Mouse (Mus musculus): ENCODE measurements around the gene Gucy2d. TPM values are rescaled to one million over a fixed set of nuclear protein-coding genes. Genes with fewer than 3 reads are reported as not detected.

The Gucy2d gene
- polyA plus RNA-seq, 1 experiment from 2014 or later = not detected

DNA sequence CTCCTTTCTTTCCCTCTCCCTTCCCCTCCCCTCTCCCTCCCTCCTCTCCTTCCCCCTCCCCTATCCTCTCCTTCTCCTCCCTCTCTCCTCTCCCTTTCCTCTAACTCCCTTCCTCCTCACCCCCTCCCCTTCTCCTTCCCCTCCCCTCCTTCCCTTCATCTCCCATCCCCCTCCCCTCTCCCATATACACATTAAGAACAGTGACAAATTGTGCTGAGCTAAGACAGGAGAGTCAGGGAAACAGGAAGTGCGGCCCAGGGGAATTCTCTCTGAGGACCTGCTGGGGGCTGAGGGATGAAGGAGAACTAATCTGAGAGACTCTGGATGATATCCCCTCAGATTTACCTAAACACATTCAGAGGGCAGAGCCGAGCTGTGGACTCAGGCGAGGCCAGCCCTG is 65.4 kb downstream of the Gucy2d start:
- ATAC-seq (replicated peaks) = no peak
- 19% methylated on average over 3 of the region's 3 CpGs for WGBS
- Histone ChIP-seq H3K4me3 (no peak overlapping the region), H3K4me1 (peaks cover 18% of the 10 kb centered on the region; the same call in 1 of the 2 replicates), H3K9me3 (no peaks in the 10 kb centered on the region), H3K9ac (no peak overlapping the region), H3K27ac (no peak overlapping the region), H3K36me3 (replicated peaks) (no peaks in the 10 kb centered on the region), H3K27me3 (replicated peaks) (no peaks in the 10 kb centered on the region), H3K4me2 (no peak overlapping the region)

DNA sequence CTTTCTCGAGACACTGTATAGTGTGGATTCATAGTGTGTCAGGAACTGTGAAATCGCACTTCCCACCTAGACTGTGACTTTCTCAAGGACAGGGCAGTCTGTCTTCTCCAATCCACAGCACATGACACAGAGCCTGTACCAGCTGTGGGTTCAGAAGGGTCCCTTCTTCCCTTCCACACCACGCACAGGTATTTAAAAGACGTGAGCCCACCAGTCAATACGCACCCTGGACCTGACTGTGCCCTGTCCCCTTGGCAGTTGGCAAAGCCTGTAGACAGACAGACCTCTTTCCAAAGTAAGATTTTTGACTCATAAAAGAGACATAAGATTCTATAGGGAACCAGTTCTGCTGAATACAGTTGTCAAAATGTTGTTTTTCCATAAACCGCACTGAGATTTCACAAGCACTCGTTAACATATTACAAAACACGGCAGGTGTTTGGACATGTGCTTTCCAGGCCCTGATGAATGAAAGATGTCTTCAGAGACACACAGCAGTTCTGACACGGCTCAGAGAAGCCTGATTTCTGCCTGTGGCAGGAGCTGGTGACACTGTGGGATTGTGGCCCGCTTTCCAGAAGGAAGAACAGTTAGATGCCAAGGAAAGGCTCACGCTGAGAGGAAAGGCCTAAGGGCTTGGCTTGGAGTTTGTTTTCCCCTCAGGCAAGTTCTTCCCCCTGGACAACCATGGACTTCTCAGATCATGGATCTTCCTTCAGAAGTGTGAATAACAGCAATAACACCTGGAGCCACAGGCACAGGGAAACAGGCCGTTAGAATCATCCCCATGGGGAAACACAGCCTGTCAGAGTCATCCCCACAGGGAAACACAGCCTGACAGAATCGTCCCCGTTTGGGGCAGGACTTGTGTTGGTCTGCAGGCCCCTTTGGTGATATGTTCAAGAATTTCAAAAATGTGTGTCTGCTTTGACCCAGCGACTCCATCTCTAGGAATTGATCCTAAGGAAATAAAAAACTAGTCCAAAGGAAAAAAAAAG is 71.0 kb downstream of the Gucy2d start:
- no peak for ATAC-seq (replicated peaks)
- Histone ChIP-seq H3K36me3 (replicated peaks) (no peaks in the 10 kb centered on the region), H3K4me2 (no peak overlapping the region), H3K27me3 (replicated peaks) (no peaks in the 10 kb centered on the region), H3K9me3 (no peaks in the 10 kb centered on the region), H3K27ac (no peak overlapping the region), H3K4me1 (peaks cover 4% of the 10 kb centered on the region; the same call in 1 of the 2 replicates), H3K9ac (no peak overlapping the region), H3K4me3 (no peak overlapping the region)
- 69% methylated on average over 15 of the region's 15 CpGs for WGBS

DNA sequence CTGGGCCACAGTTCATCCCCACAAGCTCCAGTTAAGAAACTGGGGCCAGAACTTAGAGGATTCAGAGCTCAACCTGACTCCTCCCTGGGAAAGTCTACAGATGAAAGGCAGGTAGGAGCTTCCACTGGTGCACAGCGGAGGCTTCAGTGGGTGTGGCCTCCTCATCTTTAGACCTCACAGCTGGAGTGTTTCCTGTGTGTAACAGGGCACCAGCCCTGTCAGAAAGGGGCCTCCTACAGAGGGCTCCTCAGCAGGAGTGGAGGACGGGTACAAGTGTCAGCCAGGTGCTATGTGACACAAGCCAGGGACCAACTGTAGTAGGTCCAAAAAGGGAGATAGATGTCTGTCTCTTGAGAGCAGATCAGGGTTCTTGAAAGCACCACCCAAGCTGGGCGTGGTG is 73.0 kb downstream of the Gucy2d start:
- H3K27ac ChIP-seq = no peak overlapping the region
- H3K4me3 ChIP-seq = no peak overlapping the region
- no peak for ATAC-seq (replicated peaks)
- H3K9me3 ChIP-seq = no peaks in the 10 kb centered on the region
- peaks cover 4% of the 10 kb centered on the region; the same call in 1 of the 2 replicates for H3K4me1 ChIP-seq
- H3K9ac ChIP-seq = no peak overlapping the region
- H3K4me2 ChIP-seq = no peak overlapping the region
- H3K36me3 ChIP-seq (replicated peaks) = no peaks in the 10 kb centered on the region
- 75% methylated on average over 3 of the region's 3 CpGs for WGBS
- no peaks in the 10 kb centered on the region for H3K27me3 ChIP-seq (replicated peaks)

DNA sequence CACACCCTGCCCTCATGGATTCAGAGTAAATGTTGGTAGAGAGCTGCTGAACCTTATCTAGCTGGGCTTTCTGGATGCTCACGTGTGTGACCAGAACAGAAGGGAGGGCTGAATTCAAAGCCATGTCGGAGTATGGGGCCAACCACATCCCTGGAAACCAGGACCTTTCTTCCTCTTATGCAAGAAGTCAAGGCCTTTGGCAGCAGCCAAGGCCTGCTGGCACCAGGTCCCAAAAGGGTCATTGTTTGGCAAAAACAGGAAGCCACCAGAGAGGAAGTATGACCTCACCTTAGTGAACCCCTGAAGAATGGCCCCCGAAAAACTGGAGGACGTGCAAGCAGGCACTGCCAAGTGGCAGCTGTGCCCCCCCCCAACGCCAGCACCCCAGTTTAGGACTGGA is 82.4 kb downstream of the Gucy2d start:
- Histone ChIP-seq H3K27me3 (replicated peaks) (no peaks in the 10 kb centered on the region), H3K27ac (no peak overlapping the region), H3K36me3 (replicated peaks) (no peaks in the 10 kb centered on the region), H3K4me3 (no peak overlapping the region), H3K9ac (no peak overlapping the region), H3K4me2 (no peak overlapping the region), H3K4me1 (0 out of 2 replicates have a peak, but pooled peaks cover 5% of the 10 kb centered on the region), H3K9me3 (no peaks in the 10 kb centered on the region)
- 75% methylated on average over 5 of the region's 5 CpGs for WGBS
- ATAC-seq (replicated peaks) = no peak; the same call in 1 of the 2 replicates

DNA sequence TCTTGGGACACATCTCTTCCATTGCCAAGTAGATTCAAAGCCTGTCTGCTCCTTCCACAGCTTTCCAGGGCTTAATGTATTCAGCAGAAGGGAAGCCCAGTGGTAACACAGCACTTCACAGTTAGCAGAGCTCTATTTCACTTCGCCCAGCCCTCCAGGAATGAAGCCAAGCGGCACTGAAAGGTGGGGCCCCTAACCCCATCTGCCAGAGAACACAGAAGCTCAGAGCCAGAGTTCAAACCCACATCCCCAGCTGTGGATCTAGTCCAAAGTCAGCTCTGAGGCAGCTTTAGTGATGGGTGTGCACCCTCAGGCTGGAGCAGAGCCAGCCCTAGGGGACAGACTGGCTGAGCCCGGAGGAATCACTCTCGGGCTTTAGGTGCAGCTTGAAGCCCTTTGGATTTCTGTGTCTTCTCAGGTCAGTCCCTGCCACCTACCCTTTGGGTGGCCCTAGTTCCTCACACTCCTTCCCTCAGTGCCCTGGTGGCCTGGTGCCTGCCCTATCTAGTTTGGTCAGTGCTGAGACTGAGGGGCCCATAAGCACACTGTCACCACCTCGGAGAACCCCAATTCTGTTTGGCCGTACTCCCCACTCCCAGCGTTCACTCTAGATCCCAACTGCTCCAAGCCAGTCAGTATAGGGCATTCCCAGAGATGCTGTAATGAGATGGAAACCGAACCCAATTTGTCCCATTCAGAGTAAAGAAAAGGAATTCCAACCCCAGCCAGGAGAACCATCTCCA is 83.0 kb downstream of the Gucy2d start:
- H3K27ac ChIP-seq = no peak overlapping the region
- H3K4me1 ChIP-seq = 0 out of 2 replicates have a peak, but pooled peaks cover 5% of the 10 kb centered on the region
- no peaks in the 10 kb centered on the region for H3K36me3 ChIP-seq (replicated peaks)
- H3K4me2 ChIP-seq = no peak overlapping the region
- no peaks in the 10 kb centered on the region for H3K9me3 ChIP-seq
- WGBS = 76% methylated on average over 8 of the region's 8 CpGs
- 0 out of 2 replicates have a peak, but pooled peaks have one; percentile 9 for ATAC-seq (replicated peaks)
- no peak overlapping the region for H3K9ac ChIP-seq
- no peak overlapping the region for H3K4me3 ChIP-seq
- H3K27me3 ChIP-seq (replicated peaks) = no peaks in the 10 kb centered on the region

DNA sequence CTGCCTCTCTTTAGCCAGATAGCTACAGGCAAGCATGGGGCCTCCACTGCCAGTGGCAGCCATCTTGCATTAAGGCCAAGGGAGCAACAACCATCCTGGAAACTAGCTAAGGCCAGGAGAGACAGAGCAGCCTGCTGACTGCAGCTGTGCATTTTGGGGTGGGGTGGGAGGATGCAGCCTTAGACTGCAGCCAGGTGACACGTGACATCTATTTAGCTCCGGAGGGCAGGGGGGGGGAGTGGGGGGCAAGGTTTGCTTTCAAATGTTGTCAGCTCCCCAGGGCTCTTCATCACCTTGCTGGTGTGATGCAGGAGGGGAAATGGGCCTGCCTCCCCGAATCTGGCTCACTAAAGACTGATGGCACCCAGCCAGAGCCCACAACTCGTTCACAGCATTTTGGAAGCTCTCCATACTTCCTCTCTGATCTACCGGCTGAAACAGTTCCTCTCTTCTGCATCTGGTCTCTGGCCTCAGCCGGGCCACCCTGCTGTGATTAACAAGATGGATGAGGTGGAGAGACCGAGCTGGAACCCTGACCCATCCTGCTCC is 83.7 kb downstream of the Gucy2d start:
- Histone ChIP-seq H3K4me2 (no peak overlapping the region), H3K4me3 (no peak overlapping the region), H3K9ac (no peak overlapping the region), H3K9me3 (no peaks in the 10 kb centered on the region), H3K4me1 (0 out of 2 replicates have a peak, but pooled peaks cover 5% of the 10 kb centered on the region), H3K27me3 (replicated peaks) (no peaks in the 10 kb centered on the region), H3K36me3 (replicated peaks) (no peaks in the 10 kb centered on the region), H3K27ac (no peak overlapping the region)
- WGBS = 12% methylated on average over 7 of the region's 7 CpGs
- no peak for ATAC-seq (replicated peaks)

DNA sequence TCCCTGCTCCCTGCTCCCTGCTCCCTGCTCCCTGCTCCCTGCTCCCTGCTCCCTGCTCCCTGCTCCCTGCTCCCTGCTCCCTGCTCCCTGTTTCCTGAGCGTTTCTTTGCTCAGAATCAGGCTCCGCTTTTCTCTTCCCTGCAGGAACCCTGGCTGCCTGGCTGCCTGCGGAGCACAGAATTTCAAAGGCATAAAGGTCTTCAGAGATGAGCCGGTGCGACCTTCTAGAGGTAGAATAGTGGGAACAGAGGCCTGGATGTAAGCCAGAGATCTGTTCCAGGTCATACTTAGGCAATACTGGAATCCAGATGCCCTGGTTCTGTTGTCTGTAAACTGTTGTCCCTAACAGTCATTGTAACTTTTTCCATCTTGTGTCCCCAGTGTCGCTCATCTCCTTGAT is 84.2 kb downstream of the Gucy2d start:
- H3K27me3 ChIP-seq (replicated peaks) = no peaks in the 10 kb centered on the region
- 34% methylated on average over 6 of the region's 6 CpGs for WGBS
- H3K9ac ChIP-seq = no peak overlapping the region
- no peak overlapping the region for H3K4me2 ChIP-seq
- ATAC-seq (replicated peaks) = no peak
- no peaks in the 10 kb centered on the region for H3K9me3 ChIP-seq
- no peak overlapping the region for H3K4me3 ChIP-seq
- H3K36me3 ChIP-seq (replicated peaks) = no peaks in the 10 kb centered on the region
- H3K27ac ChIP-seq = no peak overlapping the region
- 0 out of 2 replicates have a peak, but pooled peaks cover 5% of the 10 kb centered on the region for H3K4me1 ChIP-seq

DNA sequence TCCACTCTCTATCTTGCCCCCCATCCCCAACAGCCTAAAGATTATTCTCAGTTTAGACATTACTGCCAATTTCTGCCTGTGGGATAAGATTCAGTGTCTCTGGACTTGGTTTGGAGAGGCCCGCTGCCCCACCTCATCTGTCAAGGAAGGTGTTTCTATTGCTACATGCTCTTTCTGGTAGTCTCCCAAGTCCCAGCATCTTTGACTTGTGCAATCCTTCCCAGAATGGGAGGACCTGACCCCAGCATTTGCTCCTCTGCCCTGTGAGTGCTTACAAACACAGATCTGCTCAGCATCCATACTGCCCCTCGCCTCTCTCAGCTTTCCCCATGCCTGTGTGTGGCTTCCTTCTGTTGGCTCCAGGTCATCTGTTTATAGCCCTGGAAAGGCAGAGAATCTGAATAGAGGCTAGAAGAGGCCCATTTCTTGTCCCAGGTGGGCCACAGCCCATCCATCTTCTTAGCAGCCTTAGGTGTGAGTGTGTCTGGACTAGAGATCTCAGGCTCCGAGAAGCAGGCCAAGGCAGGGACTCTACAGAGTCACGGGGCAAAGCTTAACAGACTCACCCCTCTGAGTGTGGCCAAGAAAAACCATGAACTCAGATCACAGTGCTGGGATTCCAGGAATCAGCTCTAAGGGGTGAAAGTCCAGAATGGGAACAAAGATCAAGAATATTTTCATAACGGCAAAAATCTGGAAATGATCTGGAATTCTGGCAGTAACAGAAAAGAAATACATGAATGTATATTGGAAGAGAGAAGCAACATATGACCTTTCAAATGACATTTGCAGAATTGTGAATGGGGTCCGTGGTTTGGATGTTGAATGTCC is 84.9 kb downstream of the Gucy2d start:
- Histone ChIP-seq H3K9ac (no peak overlapping the region), H3K4me2 (no peak overlapping the region), H3K9me3 (no peaks in the 10 kb centered on the region), H3K27me3 (replicated peaks) (no peaks in the 10 kb centered on the region), H3K27ac (no peak overlapping the region), H3K4me3 (no peak overlapping the region), H3K36me3 (replicated peaks) (no peaks in the 10 kb centered on the region), H3K4me1 (0 out of 2 replicates have a peak, but pooled peaks cover 5% of the 10 kb centered on the region)
- WGBS = 88% methylated on average over 6 of the region's 6 CpGs
- no peak for ATAC-seq (replicated peaks)

Other genes starting within 250 kb of the Gucy2d start
- 0.15 and 0.41 TPM in 2 replicates for gene B3gnt6, start 240.9 kb upstream of the Gucy2d start, polyA plus RNA-seq (2015; fragmentation: Nextera tagmentation; extraction: Ambion mirVana)
- gene Acer3, start 119.2 kb upstream of the Gucy2d start, polyA plus RNA-seq (2015; fragmentation: Nextera tagmentation; extraction: Ambion mirVana) = 18.3 and 18.8 TPM in 2 replicates
- 8.5 and 8.9 TPM in 2 replicates for gene Tsku, start 79.1 kb upstream of the Gucy2d start, polyA plus RNA-seq (2015; fragmentation: Nextera tagmentation; extraction: Ambion mirVana)
- gene Lrrc32, start 48.9 kb downstream of the Gucy2d start, polyA plus RNA-seq (2015; fragmentation: Nextera tagmentation; extraction: Ambion mirVana) = 5.0 and 5.5 TPM in 2 replicates
- 34.4 and 40.8 TPM in 2 replicates for gene Emsy, start 216.4 kb downstream of the Gucy2d start, polyA plus RNA-seq (2015; fragmentation: Nextera tagmentation; extraction: Ambion mirVana)